Mouse (Mus musculus): ENCODE results near the gene Med22. TPM values are rescaled to one million over a fixed set of nuclear protein-coding genes. Genes with fewer than 3 reads are reported as not detected.
"Not testable (repeated sequence)": the region's sequence is repeated elsewhere in the genome, so short reads cannot be mapped to it uniquely, and the experiment has no call there.

The Med22 gene
- total RNA-seq, 1 experiment from 2014 or later: 14.0 TPM

DNA sequence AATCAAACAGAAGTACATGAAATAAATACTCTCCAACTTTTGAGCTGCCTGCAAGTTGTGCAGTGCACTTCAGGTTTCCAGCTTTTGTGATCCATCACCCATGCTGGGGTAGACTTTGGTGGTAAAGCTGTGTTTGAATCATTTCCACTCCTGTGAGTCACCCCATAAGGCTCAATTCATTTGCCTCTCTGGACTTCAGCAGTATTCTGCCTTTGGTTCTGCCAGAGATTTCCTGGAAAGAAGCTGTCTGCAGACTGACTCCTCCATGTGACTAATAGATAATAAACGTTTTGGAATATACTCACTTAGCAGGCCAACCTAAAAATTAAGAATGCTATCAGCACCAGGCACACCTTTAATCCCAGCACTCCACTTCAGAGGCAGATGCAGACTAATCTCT, 9.7 kb downstream of the Med22 start:
- ATAC-seq (replicated peaks; ENCODE audit: insufficient number of reproducible peaks, low FRiP score, low TSS enrichment, poor library complexity, severe bottlenecking): no peak

DNA sequence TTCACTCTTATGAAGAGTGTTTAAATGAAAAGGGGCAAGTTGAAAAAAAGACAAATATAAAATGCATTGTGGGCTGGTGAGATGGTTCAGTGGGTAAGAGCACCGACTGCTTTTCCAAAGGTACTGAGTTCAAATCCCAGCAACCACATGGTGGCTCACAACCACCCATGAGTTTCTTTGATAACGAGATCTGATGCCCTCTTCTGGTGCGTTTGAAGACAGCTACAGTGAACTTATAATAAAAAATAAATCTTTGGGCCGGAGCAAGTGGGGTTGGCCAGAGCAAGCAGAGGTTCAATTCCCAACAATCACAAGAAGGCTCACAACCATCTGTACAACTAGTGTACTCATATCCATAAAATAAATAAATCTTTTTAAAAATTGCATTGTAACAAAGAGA, 14.6 kb downstream of the Med22 start:
- no peak for ATAC-seq (replicated peaks; ENCODE audit: insufficient number of reproducible peaks, low FRiP score, low TSS enrichment, poor library complexity, severe bottlenecking)

DNA sequence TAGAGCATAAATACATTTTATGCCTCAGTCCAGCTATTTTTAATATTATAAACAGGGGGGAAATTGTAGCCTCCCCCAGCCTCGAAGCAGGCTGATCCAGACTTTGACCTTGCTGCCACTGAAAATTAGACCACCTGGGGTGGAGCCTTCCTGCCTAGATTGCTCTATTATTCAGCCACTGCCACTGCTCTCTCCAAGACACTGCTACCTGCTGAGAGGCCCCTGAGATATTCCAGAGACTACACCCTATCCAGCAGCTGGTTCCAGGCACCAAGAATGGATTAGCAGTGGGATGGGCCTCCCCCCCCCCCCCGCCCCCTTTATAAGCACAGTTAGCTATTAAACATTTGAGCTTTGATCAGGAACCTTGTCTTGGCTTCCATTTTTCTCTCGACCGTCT, 24.3 kb downstream of the Med22 start:
- ATAC-seq (replicated peaks; ENCODE audit: insufficient number of reproducible peaks, low FRiP score, low TSS enrichment, poor library complexity, severe bottlenecking): not testable (repeated sequence)

DNA sequence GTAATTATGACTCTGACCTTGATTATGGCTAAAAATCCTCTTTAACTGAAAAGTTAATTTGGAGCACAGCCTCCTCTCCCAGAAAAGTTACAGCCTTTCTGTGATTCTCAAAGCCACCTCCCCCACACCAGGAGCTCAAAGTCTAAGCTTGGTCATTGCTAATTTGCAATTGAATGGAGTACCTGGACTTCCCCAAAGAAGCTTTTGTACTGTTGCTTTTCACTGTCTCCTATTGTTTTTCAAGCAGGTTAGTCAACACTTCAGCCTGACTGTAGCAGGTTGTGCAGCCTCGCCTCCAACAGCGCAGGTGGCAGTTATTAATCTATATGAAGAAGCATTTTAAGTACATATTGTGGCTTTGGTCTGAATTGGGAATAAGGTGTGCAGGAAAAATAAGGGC, 24.9 kb downstream of the Med22 start:
- ATAC-seq (replicated peaks; ENCODE audit: insufficient number of reproducible peaks, low FRiP score, low TSS enrichment, poor library complexity, severe bottlenecking): not testable (repeated sequence)

- no peak for ATAC-seq (replicated peaks; ENCODE audit: insufficient number of reproducible peaks, low FRiP score, low TSS enrichment, poor library complexity, severe bottlenecking)
These were observed 31.9 kb downstream of the Med22 start for GRCm38 (mm10) chr2:26878571-26878970.

- no peak for ATAC-seq (replicated peaks; ENCODE audit: insufficient number of reproducible peaks, low FRiP score, low TSS enrichment, poor library complexity, severe bottlenecking)
These were observed 39.8 kb downstream of the Med22 start for GRCm38 (mm10) chr2:26870666-26871065.

DNA sequence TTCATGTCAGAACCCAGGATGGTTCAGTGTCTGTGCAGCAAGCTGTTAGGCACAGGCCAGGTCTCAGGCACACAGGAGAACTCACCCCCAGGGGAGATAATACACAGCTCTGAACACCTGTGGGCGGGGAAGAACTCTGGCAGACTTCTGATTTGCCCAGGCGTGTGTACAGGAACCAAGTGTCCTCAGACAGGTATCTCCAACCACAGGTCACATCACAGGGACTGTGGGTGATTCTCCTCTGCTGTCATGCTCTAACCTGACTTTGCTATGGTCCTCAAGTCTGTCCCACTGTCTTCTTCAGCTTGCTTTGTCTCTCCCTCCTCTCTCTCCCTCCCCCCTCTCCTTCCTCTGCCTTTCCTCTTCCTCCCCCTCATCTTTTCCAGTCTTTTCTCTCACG, 45.6 kb downstream of the Med22 start, which contains the start of gene Abo:
Gene Abo (minus strand): TSS at position 101 of the 400 bp plus-strand sequence.
- no peak for ATAC-seq (replicated peaks; ENCODE audit: insufficient number of reproducible peaks, low FRiP score, low TSS enrichment, poor library complexity, severe bottlenecking)

- ATAC-seq (replicated peaks; ENCODE audit: insufficient number of reproducible peaks, low FRiP score, low TSS enrichment, poor library complexity, severe bottlenecking): no peak
These were observed 47.6 kb downstream of the Med22 start for GRCm38 (mm10) chr2:26862856-26863255.

Other genes with a start within 250 kb of the Med22 start
- gene Lcn4, start 239.4 kb downstream of the Med22 start, total RNA-seq (2017): 1.3 TPM in 1 of 3 replicates, not detected in the others
- gene Abo, start 45.7 kb downstream of the Med22 start, total RNA-seq (2017): not detected in 3 replicates
- 40.7 to 45.0 TPM (median 41.6 TPM) in 3 replicates for gene Surf6, start 7.8 kb downstream of the Med22 start, total RNA-seq (2017)
- gene Rpl7a, start 87 bp upstream of the Med22 start, total RNA-seq (2017): 929 to 1,174 TPM (median 1,019 TPM) in 3 replicates
- gene Surf2, start 5.7 kb upstream of the Med22 start, total RNA-seq (2017): 42.5 to 69.7 TPM (median 48.7 TPM) in 3 replicates
- 60.1 to 86.2 TPM (median 60.4 TPM) in 3 replicates for gene Surf1, start 5.9 kb upstream of the Med22 start, total RNA-seq (2017)
- 69.0 to 90.1 TPM (median 80.5 TPM) in 3 replicates for gene Surf4, start 23.3 kb upstream of the Med22 start, total RNA-seq (2017)
- gene Stkld1, start 23.4 kb upstream of the Med22 start, total RNA-seq (2017): not detected in 3 replicates
- 49.0 to 99.1 TPM (median 49.2 TPM) in 3 replicates for gene Rexo4, start 53.7 kb upstream of the Med22 start, total RNA-seq (2017)
- gene Adamts13, start 62.7 kb upstream of the Med22 start, total RNA-seq (2017): 0.57 TPM in 1 of 3 replicates, not detected in the others
- 9.2 to 22.9 TPM (median 11.8 TPM) in 3 replicates for gene Cacfd1, start 99.2 kb upstream of the Med22 start, total RNA-seq (2017)
- 41.1 to 70.7 TPM (median 48.4 TPM) in 3 replicates for gene Slc2a6, start 117.3 kb upstream of the Med22 start, total RNA-seq (2017)
- not detected in 3 replicates for gene Mymk, start 161.5 kb upstream of the Med22 start, total RNA-seq (2017)
- not detected in 3 replicates for gene Adamtsl2, start 168.7 kb upstream of the Med22 start, total RNA-seq (2017)
- gene Fam163b, start 231.8 kb upstream of the Med22 start, total RNA-seq (2017): not detected in 3 replicates